Mouse (Mus musculus) urinary bladder, postnatal 14 days (tissue): ENCODE measurements around the gene Gm20388.
A peak's percentile ranks its signal among the peaks of the same experiment; 100 is the strongest.

Experiments used
- DNase-seq: peaks from one replicate; pipeline ENCODE4 v3.0.0; 2021; ENCODE audit warnings: low spot score

The Gm20388 gene

DNA sequence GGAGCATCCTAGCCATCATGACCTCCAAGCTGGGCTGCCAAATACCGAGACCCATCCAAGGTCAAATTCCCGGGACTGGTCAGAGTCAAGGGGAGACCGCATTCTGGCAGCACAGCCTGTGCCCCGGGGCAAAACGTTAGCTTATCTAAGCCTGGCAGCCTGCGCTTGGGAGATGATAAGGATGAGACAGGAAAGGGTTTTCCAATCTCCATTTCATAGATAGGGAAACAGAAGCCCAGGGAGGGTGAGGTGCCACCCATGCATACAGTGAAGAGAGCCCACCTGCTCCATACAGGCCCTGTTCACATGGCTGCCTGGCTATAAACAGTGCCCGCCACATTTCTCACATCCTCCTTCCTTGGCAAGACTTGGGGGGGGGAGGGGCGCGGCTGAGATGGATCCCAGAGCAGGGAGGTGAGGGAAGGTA, 2755.7 kb downstream of the Gm20388 start:
- no peak for DNase-seq

GRCm38 (mm10) chr8:122666827-122667226, 2756.2 kb downstream of the Gm20388 start:
- no peak for DNase-seq

- no peak for DNase-seq
These were observed 2757.2 kb downstream of the Gm20388 start for GRCm38 (mm10) chr8:122667854-122668253.

DNA sequence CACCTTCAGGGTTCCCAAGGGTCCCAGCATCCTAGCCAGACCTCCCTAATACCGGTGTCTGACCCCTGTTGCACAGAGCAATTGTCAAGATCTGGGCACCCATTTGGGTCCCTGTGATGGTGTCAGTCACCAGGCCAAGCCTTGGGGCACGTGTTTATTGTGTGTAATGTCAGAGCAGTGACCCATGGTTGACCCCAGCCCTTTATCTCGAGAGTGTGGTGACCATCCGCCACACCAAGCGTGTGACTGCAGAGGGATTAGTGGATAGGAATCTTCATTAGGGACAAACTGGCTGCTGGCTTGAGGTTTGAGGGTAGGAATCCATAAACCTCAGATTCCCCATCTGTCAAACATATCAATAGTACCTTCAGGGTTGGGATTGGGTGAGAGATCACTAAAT, 2758.7 kb downstream of the Gm20388 start:
- no peak for DNase-seq

DNA sequence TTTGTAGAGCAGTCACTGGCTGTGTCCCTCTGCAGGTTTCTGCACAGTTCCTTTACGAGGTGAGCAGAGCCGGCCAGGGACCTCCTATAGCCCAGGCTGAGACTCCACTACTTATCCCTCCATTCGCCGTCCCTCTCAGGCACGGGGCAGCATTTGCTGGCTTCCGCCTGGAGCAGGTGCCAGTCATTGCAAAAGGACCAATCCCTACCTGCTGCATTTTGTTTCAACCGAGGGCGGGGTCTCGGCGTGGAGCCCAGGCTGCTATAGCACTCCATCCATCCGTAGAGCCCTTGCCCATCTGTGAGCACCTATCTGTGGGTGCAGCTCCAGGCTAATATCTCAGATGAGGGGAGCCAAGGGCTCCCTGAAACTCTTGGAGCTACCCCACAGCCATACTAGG, 2759.4 kb downstream of the Gm20388 start:
- no peak for DNase-seq

- no peak for DNase-seq
These were observed 2760.1 kb downstream of the Gm20388 start for GRCm38 (mm10) chr8:122670718-122671117.

- DNase-seq: no peak
These were observed 2761.3 kb downstream of the Gm20388 start for GRCm38 (mm10) chr8:122671894-122672293.

- DNase-seq: no peak
These were observed 2763.3 kb downstream of the Gm20388 start for GRCm38 (mm10) chr8:122673989-122674388.

- DNase-seq: no peak
These were observed 2764.4 kb downstream of the Gm20388 start for GRCm38 (mm10) chr8:122674999-122675398.

GRCm38 (mm10) chr8:122675596-122676420, 2765.2 kb downstream of the Gm20388 start:
- no peak for DNase-seq

DNA sequence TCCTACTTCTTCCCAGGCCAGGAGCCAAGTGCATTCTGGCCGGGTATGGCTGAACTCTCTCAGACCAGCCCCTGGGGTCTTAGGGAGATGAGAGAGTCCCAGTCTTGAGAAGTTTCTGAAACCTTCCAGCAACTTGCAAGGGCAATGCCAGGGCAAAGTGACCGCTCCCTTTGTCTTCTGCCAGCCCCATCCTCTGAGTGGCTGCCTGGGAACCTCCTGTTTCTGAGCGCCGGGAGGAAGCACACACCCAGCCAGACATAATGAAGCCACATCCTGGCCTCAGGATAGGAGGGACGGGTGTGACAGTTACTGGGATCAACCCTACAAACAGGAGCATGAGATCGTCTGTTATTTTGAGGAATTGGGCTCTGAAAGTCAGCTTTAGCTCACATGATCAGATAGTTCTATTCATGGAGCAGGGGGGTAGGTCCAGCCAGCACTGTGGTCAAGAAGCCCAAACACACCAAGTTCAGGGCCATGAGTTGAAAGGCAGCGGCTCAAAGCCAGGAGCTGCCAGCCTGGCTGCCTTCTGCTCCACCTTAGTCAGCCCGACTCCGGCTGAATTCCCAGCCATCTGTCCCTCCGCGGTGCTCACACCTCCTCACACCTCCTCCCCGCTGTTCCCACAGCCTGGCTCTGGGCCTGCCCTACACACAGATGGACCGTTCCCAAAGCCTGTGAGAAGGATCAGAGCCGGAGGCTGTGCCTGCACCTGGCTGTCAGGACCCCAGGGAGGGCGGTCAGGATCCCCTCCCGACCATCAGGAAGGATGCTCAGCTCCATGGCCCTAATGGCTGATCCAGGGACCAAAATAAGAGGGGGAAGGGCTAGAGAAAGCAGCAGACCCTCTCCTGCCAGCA, 2766.2 kb downstream of the Gm20388 start:
- no peak for DNase-seq

GRCm38 (mm10) chr8:122677481-122678021, 2766.9 kb downstream of the Gm20388 start:
- no peak for DNase-seq

- peak; percentile 65 for DNase-seq
These were observed 2767.6 kb downstream of the Gm20388 start for GRCm38 (mm10) chr8:122678061-122678895.

GRCm38 (mm10) chr8:122678896-122679210, 2768.2 kb downstream of the Gm20388 start:
- no peak for DNase-seq

- DNase-seq: no peak
These were observed 2768.8 kb downstream of the Gm20388 start for GRCm38 (mm10) chr8:122679325-122679920.

DNA sequence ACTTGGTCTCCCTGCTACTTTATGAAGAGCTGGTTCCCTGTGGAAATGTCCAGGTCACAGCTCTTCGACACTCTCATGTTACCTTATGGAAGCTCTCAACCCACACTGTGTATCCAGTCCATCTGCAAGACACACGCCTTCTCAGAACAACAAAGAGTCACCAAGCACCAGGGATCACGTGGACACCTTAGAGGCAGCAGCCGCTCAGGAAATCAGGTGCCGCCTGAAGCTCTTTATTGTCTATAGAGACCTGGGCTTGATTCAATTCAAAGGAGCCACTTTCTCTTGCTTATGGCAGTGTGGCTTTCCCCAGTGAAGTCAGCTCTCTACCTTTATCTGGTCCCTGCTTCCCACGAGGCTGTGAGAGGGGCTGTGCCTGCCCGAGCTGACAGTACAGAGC, 2769.5 kb downstream of the Gm20388 start:
- DNase-seq: no peak

DNA sequence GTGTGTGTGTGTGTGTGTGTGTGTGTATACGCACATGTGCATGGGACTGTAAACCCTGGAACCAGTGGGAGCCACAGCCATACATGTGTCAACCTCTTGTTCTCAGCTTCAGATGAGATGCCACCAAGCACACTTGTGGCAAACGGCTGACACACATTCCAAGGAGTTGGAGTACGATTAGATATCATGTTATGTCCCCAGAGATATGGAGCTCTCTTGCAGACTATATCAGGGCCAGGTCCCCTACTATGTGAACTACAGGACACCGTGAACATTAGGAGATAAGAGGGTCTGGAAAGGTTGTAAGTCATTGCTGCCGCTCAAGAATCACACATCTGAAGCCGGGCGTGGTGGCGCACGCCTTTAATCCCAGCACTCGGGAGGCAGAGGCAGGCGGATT, 2772.2 kb downstream of the Gm20388 start:
- no peak for DNase-seq

DNA sequence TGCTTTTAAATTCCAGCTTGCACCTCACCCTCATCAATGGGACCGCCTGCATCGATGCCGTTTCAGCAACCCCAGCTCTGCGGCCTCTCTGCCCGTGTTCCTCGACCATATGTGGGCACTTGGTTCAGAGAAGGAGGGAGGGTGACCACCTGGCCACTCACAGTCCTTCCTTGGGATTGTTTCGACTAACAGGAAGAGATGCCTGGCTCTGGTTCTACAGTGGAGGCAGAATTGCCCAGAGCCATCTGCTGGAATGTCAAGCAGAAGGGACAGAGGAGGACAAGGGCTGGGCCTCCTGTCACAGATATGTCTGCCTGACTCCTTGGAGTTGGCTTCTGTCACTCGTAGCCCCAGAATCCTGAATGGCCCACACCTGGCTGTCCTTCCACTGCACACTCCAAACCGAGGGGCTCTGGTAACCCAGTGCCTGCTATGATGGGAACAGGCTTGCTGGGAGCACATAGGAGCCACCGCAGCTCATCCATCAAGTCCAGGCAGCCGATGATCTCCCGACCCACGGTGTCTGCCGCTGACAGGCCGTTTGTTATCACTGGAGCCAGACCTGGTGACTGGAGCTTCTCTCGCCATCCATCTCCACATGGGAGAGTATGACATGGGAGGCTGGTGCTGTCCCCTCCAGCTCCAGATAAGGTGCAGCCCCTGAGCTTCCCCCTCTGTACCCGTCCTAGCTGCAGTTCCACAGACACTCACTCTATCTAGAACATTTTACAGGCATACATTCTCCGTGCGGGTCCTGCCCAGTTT, 2774.6 kb downstream of the Gm20388 start:
- DNase-seq: no peak

DNA sequence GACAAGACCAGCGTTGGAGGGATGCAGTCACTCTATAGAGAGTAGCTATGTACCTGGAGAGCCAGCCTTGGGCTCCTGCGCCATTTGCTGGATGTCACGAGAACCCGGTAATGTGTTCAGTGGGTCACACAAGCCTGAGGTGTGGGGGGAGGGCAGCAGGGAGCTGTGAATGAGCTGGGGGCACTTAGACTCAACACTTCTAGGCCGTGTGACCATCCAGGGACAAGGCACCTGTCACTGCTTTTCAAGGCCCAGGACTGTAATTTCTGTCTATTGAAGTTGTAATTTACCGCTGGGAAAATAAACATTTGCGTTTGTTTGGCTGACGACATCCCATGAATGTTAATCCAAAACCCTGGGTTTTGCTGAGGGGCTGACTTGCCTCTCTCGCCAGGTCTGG, 2776.2 kb downstream of the Gm20388 start:
- DNase-seq: no peak

DNA sequence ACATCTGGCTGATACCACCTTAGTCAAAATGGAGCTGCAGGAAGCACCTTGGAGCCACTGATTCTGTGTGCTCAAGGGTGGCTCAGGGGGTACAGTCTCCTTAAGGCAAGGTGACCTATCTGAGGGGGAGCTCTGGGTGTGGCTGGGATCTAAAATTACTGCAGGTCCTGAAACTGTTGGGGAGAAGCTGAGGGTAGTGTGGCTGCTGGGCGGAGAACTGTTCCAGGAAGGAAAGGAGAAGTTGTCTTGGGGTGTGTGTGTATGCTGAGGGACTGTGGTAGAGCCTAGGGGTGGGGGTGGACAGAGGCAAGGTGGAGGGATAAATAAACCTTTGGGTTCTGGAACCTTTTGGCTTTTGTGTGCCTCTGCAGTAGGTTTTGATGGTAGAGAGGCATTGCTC, 2778.7 kb downstream of the Gm20388 start:
- DNase-seq: no peak

DNA sequence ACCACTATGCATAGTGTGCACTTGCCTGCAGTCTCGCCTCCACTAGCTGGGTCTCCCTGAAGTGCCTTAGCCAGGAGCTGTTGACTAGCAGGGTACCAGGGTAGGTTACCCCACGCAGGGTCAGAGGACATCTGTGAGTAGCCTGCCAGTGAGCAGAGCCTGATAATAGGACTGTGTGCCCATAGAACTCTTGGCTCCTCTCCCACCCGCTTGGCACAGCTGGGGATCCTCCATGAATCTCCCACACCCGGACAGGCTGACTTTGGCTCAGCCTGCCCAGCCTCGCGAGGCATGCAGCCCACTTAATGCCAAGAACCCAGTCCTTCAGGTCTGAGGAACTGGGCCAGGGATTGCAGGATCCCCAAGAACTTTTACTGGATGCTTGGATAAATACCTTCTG, 2780.4 kb downstream of the Gm20388 start:
- peak; percentile 40 for DNase-seq
